Mouse (Mus musculus): ENCODE results near the gene Samhd1.

The Samhd1 gene

GRCm38 (mm10) chr2:157099532-157100318 lies 35.3 kb downstream of the Samhd1 start:
- no peak for DNase-seq (ENCODE audit: low read depth, low spot score)

- DNase-seq (ENCODE audit: low read depth, low spot score), result peak; percentile 63
These were observed 39.9 kb downstream of the Samhd1 start for GRCm38 (mm10) chr2:157095005-157095755.

- DNase-seq (ENCODE audit: low read depth, low spot score), result no peak
These were observed 43.0 kb downstream of the Samhd1 start for GRCm38 (mm10) chr2:157092024-157092423.

GRCm38 (mm10) chr2:157087536-157088317 lies 47.3 kb downstream of the Samhd1 start:
- no peak for DNase-seq (ENCODE audit: low read depth, low spot score)

GRCm38 (mm10) chr2:157086796-157087195 lies 48.3 kb downstream of the Samhd1 start, which contains the start of gene Tldc2:
Tldc2 (plus strand) TSS chr2:157087055.
- DNase-seq (ENCODE audit: low read depth, low spot score), result no peak

GRCm38 (mm10) chr2:157084831-157085585 lies 50.1 kb downstream of the Samhd1 start:
- DNase-seq (ENCODE audit: low read depth, low spot score), result no peak

- DNase-seq (ENCODE audit: low read depth, low spot score), result no peak
These were observed 53.1 kb downstream of the Samhd1 start for GRCm38 (mm10) chr2:157081960-157082359.

GRCm38 (mm10) chr2:157081331-157081730 lies 53.7 kb downstream of the Samhd1 start:
- DNase-seq (ENCODE audit: low read depth, low spot score), result no peak

- no peak for DNase-seq (ENCODE audit: low read depth, low spot score)
These were observed 55.3 kb downstream of the Samhd1 start for GRCm38 (mm10) chr2:157079701-157080180.

- DNase-seq (ENCODE audit: low read depth, low spot score), result peak; percentile 77
These were observed 56.0 kb downstream of the Samhd1 start, which contains the start of gene Soga1 for GRCm38 (mm10) chr2:157078793-157079700. Soga1 (minus strand) TSS chr2:157079254.

- DNase-seq (ENCODE audit: low read depth, low spot score), result no peak
These were observed 56.8 kb downstream of the Samhd1 start for GRCm38 (mm10) chr2:157078059-157078792.

- DNase-seq (ENCODE audit: low read depth, low spot score), result no peak
These were observed 57.4 kb downstream of the Samhd1 start for GRCm38 (mm10) chr2:157077641-157078058.

GRCm38 (mm10) chr2:157077160-157077559 lies 57.9 kb downstream of the Samhd1 start:
- DNase-seq (ENCODE audit: low read depth, low spot score), result no peak

GRCm38 (mm10) chr2:157076585-157076984 lies 58.5 kb downstream of the Samhd1 start:
- no peak for DNase-seq (ENCODE audit: low read depth, low spot score)

- no peak for DNase-seq (ENCODE audit: low read depth, low spot score)
These were observed 59.4 kb downstream of the Samhd1 start for GRCm38 (mm10) chr2:157075685-157076084.

GRCm38 (mm10) chr2:157075226-157075625 lies 59.8 kb downstream of the Samhd1 start:
- DNase-seq (ENCODE audit: low read depth, low spot score), result no peak

GRCm38 (mm10) chr2:157074772-157075171 lies 60.3 kb downstream of the Samhd1 start:
- no peak for DNase-seq (ENCODE audit: low read depth, low spot score)

GRCm38 (mm10) chr2:157074186-157074724 lies 60.8 kb downstream of the Samhd1 start:
- no peak for DNase-seq (ENCODE audit: low read depth, low spot score)

All from ZHBTc4 (cell line).